Comparison of ENCODE assay signal across 9 mouse cellular contexts in genomic region chr16:24947485-24947884, GRCm38 (mm10).
"Had no signal": no experiment of that assay in that cellular context is flagged by ENCODE, and none has a peak within 500 bp of the region (broad histone marks: within the 10 kb centered on the region; RNA-seq: fewer than 3 reads in every experiment).

No protein-coding gene starts in this region.

- H3K9ac ChIP-seq: liver, embryonic 13.5 days; liver, postnatal 0 days; lung, embryonic 15.5 days; midbrain, embryonic 12.5 days had no signal

- H3K4me3 ChIP-seq: liver, embryonic 13.5 days; lung, embryonic 15.5 days; midbrain, embryonic 12.5 days had no signal

- ATAC-seq: liver, postnatal 0 days; midbrain, embryonic 16.5 days had no signal

- H3K4me1 ChIP-seq: liver, embryonic 13.5 days; lung, embryonic 15.5 days had no signal

- H3K27ac ChIP-seq: liver, embryonic 13.5 days; lung, embryonic 15.5 days; midbrain, embryonic 12.5 days had no signal

- H3K4me2 ChIP-seq: liver, embryonic 13.5 days; lung, embryonic 15.5 days; midbrain, embryonic 12.5 days had no signal

- DNase-seq: kidney, adult 8-10 months; kidney, postnatal 36 days; liver; liver, embryonic 13.5 days; liver, postnatal 0 days; right cerebral cortex, postnatal 14 days had no signal

- H3K9me3 ChIP-seq: liver, embryonic 13.5 days; lung, embryonic 15.5 days; midbrain, embryonic 12.5 days had no signal

- H3K36me3 ChIP-seq: liver, embryonic 13.5 days; lung, embryonic 15.5 days; midbrain, embryonic 12.5 days had no signal

- H3K27me3 ChIP-seq: liver, embryonic 13.5 days; lung, embryonic 15.5 days had no signal
